Mouse (Mus musculus): ENCODE measurements around the gene Nphs1. TPM values are rescaled to one million over a fixed set of nuclear protein-coding genes. Genes with fewer than 3 reads are reported as not detected.

Gene Nphs1
- total and polyA plus RNA-seq, 3 experiments = 1.2 to 2.3 TPM; not detected in 1

DNA sequence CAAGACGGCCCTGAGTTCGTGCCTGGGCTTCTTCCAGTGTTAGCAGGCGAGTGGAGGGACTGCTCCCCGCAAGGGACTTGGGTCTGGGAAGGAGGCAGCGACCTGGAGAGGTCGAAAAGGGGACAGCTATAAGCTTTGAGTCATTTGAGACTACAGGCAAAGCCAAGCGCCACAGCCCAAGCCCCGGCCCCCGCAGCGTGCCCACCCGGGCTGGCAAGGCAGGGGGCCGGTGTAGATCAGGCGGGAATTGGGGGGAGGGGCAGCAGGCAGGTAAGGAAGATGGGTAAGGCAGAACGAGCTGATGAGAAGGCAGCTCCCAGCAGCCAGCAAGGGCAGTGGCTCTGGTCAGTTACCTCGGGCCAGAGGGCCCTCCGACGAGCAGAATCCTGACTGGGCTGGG lies 68.3 kb downstream of the Nphs1 start:
- no peaks in the 10 kb centered on the region for H3K36me3 ChIP-seq (ENCODE audit: control insufficient read depth in 1 of 2, insufficient read depth in 2 of 2, low read length in 2 of 2)
- TF ChIP-seq ZC3H11A (IDR thresholded peaks at IDR 0.05; ENCODE audit: low read depth, low read length) (no peak), RAD21 (IDR thresholded peaks at IDR 0.05; ENCODE audit: low read depth, low read length) (no peak), USF2 (IDR thresholded peaks at IDR 0.05; ENCODE audit: borderline replicate concordance in 1 of 2, insufficient read depth in 1 of 2, low read depth in 1 of 2, low read length in 2 of 2) (no peak), MAX (IDR thresholded peaks at IDR 0.05; ENCODE audit: low read length) (no peak), ETS1 (IDR thresholded peaks at IDR 0.05; ENCODE audit: low read depth, low read length) (no peak), TBP (IDR thresholded peaks at IDR 0.05; ENCODE audit: low read depth, low read length) (no peak), MXI1 (IDR thresholded peaks at IDR 0.05; ENCODE audit: low read depth, low read length) (no peak), POLR2AphosphoS5 (IDR thresholded peaks at IDR 0.05; ENCODE audit: borderline replicate concordance, low read depth, low read length) (no peak), USF1 (IDR thresholded peaks at IDR 0.05; ENCODE audit: low read depth, low read length) (no peak), KAT2A (conservative IDR thresholded peaks at IDR 0.05; ENCODE audit: low read depth, low read length) (no peak), ZKSCAN1 (IDR thresholded peaks at IDR 0.05; ENCODE audit: low read depth, low read length) (no peak), BHLHE40 (IDR thresholded peaks at IDR 0.05; ENCODE audit: borderline replicate concordance, low read depth, low read length) (no peak), NRF1 (IDR thresholded peaks at IDR 0.05; ENCODE audit: insufficient read depth, low read depth, low read length, poor library complexity, severe bottlenecking) (no peak), ZNF384 (IDR thresholded peaks at IDR 0.05; ENCODE audit: low read depth, low read length) (no peak), HCFC1 (IDR thresholded peaks at IDR 0.05; ENCODE audit: low read depth, low read length) (no peak), MYC (IDR thresholded peaks at IDR 0.05; ENCODE audit: low read depth, low read length) (no peak), CTCF (IDR thresholded peaks at IDR 0.05 in 2 of 3, conservative IDR thresholded peaks at IDR 0.05 in 1 of 3; ENCODE audit: control insufficient read depth in 1 of 3, insufficient read depth in 1 of 3, low read depth in 2 of 3, low read length in 3 of 3, poor library complexity in 1 of 3, severe bottlenecking in 1 of 3) (no peak), UBTF (IDR thresholded peaks at IDR 0.05; ENCODE audit: borderline replicate concordance, insufficient read depth, low read depth, low read length) (no peak), POLR2AphosphoS2 (IDR thresholded peaks at IDR 0.05; ENCODE audit: low read length) (no peak)

DNA sequence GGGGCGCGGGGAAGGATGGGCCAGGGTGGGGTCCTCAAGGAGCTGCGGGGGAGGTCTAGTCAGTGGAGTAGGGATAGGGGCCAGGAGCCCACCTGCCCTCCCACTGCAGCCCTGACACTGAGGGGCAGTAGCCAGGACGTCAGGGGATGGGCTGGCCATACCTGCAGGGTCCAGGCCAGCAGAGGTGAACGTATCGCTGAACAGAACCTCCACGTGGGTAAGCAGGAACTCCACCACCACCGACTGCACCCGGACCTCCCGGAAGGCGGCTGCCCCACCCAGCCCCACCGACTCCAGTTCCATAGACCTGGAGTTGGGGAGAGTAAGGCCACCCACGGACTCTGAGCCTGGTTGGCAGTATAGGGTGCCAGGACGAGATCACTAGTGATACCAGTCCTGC lies 68.9 kb downstream of the Nphs1 start:
- Histone ChIP-seq H3K4me3 (ENCODE audit: control insufficient read depth in 1 of 2, insufficient read depth in 1 of 2, low read depth in 2 of 2, low read length in 2 of 2) (no peak overlapping the region), H3K36me3 (ENCODE audit: control insufficient read depth in 1 of 2, insufficient read depth in 2 of 2, low read length in 2 of 2) (no peaks in the 10 kb centered on the region)

More for the DNA sequence above, 68.3 kb downstream of the Nphs1 start:
- Histone ChIP-seq H3K9ac (ENCODE audit: control insufficient read depth, low read depth, low read length, poor library complexity, severe bottlenecking) (no peak overlapping the region), H3K4me3 (ENCODE audit: control insufficient read depth in 1 of 2, insufficient read depth in 1 of 2, low read depth in 2 of 2, low read length in 2 of 2) (no peak overlapping the region), H3K79me2 (ENCODE audit: control insufficient read depth, insufficient read depth, low read length, poor library complexity) (no peaks in the 10 kb centered on the region), H3K27ac (ENCODE audit: control insufficient read depth, low read depth, low read length) (no peak overlapping the region), H3K27me3 (ENCODE audit: control insufficient read depth in 1 of 2, insufficient read depth in 2 of 2, low read length in 2 of 2) (no peaks in the 10 kb centered on the region), H3K4me1 (ENCODE audit: control insufficient read depth in 1 of 2, insufficient read depth in 2 of 2, low read length in 2 of 2) (peaks cover 0 to 3% of the 10 kb centered on the region in 2 experiments; a peak in 1 of 4 replicates), H3K9me3 (replicated peaks; ENCODE audit: insufficient read depth, low read length) (no peaks in the 10 kb centered on the region)
- no peak for DNase-seq (ENCODE audit: low read depth, low spot score)

More for the DNA sequence above, 68.9 kb downstream of the Nphs1 start:
- no peak for TF ChIP-seq MAX (IDR thresholded peaks at IDR 0.05; ENCODE audit: low read length)
- TF ChIP-seq SIN3A (IDR thresholded peaks at IDR 0.05; ENCODE audit: low read length) = no peak
- TF ChIP-seq RAD21 (IDR thresholded peaks at IDR 0.05; ENCODE audit: low read depth, low read length) = no peak
- TF ChIP-seq KAT2A (conservative IDR thresholded peaks at IDR 0.05; ENCODE audit: low read depth, low read length) = no peak
- no peak for TF ChIP-seq E2F4 (IDR thresholded peaks at IDR 0.05; ENCODE audit: borderline replicate concordance, low read depth, low read length)
- TF ChIP-seq USF1 (IDR thresholded peaks at IDR 0.05; ENCODE audit: low read depth, low read length) = no peak
- no peak for TF ChIP-seq BHLHE40 (IDR thresholded peaks at IDR 0.05; ENCODE audit: borderline replicate concordance, low read depth, low read length)
- TF ChIP-seq GATA1 (IDR thresholded peaks at IDR 0.05; ENCODE audit: low read depth, low read length) = no peak
- TF ChIP-seq TCF12 (IDR thresholded peaks at IDR 0.05; ENCODE audit: low read depth, low read length) = no peak
- no peak for TF ChIP-seq NRF1 (IDR thresholded peaks at IDR 0.05; ENCODE audit: insufficient read depth, low read depth, low read length, poor library complexity, severe bottlenecking)
- TF ChIP-seq ELF1 (IDR thresholded peaks at IDR 0.05; ENCODE audit: low read depth, low read length) = no peak
- TF ChIP-seq SMC3 (IDR thresholded peaks at IDR 0.05; ENCODE audit: low read depth, low read length) = no peak
- TF ChIP-seq POLR2AphosphoS2 (IDR thresholded peaks at IDR 0.05; ENCODE audit: low read length) = no peak
- no peak for TF ChIP-seq EP300 (IDR thresholded peaks at IDR 0.05; ENCODE audit: low read depth in 1 of 2, low read length in 2 of 2)
- no peak for TF ChIP-seq ZKSCAN1 (IDR thresholded peaks at IDR 0.05; ENCODE audit: low read depth, low read length)
- Histone ChIP-seq H3K79me2 (ENCODE audit: control insufficient read depth, insufficient read depth, low read length, poor library complexity) (no peaks in the 10 kb centered on the region), H3K9me3 (replicated peaks; ENCODE audit: insufficient read depth, low read length) (no peaks in the 10 kb centered on the region), H3K4me1 (ENCODE audit: control insufficient read depth in 1 of 2, insufficient read depth in 2 of 2, low read length in 2 of 2) (peaks cover 0 to 5% of the 10 kb centered on the region in 2 experiments; a peak in 1 of 4 replicates), H3K27ac (ENCODE audit: control insufficient read depth, low read depth, low read length) (no peak overlapping the region), H3K9ac (ENCODE audit: control insufficient read depth, low read depth, low read length, poor library complexity, severe bottlenecking) (no peak overlapping the region), H3K27me3 (ENCODE audit: control insufficient read depth in 1 of 2, insufficient read depth in 2 of 2, low read length in 2 of 2) (no peaks in the 10 kb centered on the region)
- DNase-seq (ENCODE audit: low read depth, low spot score) = no peak
